Mouse (Mus musculus): ENCODE measurements around the gene Fbxo40.

Fbxo40 gene

GRCm38 (mm10) chr16:36946459-36947159 is 43.7 kb downstream of the Fbxo40 start:
- no peak for DNase-seq (ENCODE audit: low read depth)

- no peak for DNase-seq (ENCODE audit: low read depth)
Observed at GRCm38 (mm10) chr16:36944895-36945424, 45.3 kb downstream of the Fbxo40 start.

GRCm38 (mm10) chr16:36943591-36943990 is 46.7 kb downstream of the Fbxo40 start:
- DNase-seq (ENCODE audit: low read depth), result no peak

- DNase-seq (ENCODE audit: low read depth), result no peak
Observed at GRCm38 (mm10) chr16:36941895-36942294, 48.4 kb downstream of the Fbxo40 start.

- peak; percentile 31 for DNase-seq (ENCODE audit: low read depth)
Observed at GRCm38 (mm10) chr16:36941137-36941727, 49.0 kb downstream of the Fbxo40 start.

- no peak for DNase-seq (ENCODE audit: low read depth)
Observed at GRCm38 (mm10) chr16:36935814-36936213, 54.5 kb downstream of the Fbxo40 start.

GRCm38 (mm10) chr16:36934841-36935620 is 55.2 kb downstream of the Fbxo40 start, which contains the start of gene Hcls1:
TSS of gene Hcls1 (plus strand) at chr16:36934983.
- peak; percentile 61 for DNase-seq (ENCODE audit: low read depth)

GRCm38 (mm10) chr16:36934131-36934840 is 56.0 kb downstream of the Fbxo40 start:
- DNase-seq (ENCODE audit: low read depth), result no peak

GRCm38 (mm10) chr16:36932546-36932945 is 57.7 kb downstream of the Fbxo40 start:
- no peak for DNase-seq (ENCODE audit: low read depth)

GRCm38 (mm10) chr16:36931976-36932375 is 58.3 kb downstream of the Fbxo40 start:
- no peak for DNase-seq (ENCODE audit: low read depth)

- DNase-seq (ENCODE audit: low read depth), result no peak
Observed at GRCm38 (mm10) chr16:36931381-36931780, 58.9 kb downstream of the Fbxo40 start.

GRCm38 (mm10) chr16:36930231-36931136 is 59.8 kb downstream of the Fbxo40 start:
- DNase-seq (ENCODE audit: low read depth), result no peak

GRCm38 (mm10) chr16:36929216-36929615 is 61.1 kb downstream of the Fbxo40 start:
- no peak for DNase-seq (ENCODE audit: low read depth)

GRCm38 (mm10) chr16:36928106-36928500 is 62.2 kb downstream of the Fbxo40 start:
- DNase-seq (ENCODE audit: low read depth), result no peak

- DNase-seq (ENCODE audit: low read depth), result no peak
Observed at GRCm38 (mm10) chr16:36927495-36928105, 62.7 kb downstream of the Fbxo40 start.

GRCm38 (mm10) chr16:36926514-36927447 is 63.5 kb downstream of the Fbxo40 start:
- no peak for DNase-seq (ENCODE audit: low read depth)

- DNase-seq (ENCODE audit: low read depth), result no peak
Observed at GRCm38 (mm10) chr16:36925797-36926196, 64.5 kb downstream of the Fbxo40 start.

- DNase-seq (ENCODE audit: low read depth), result no peak
Observed at GRCm38 (mm10) chr16:36925351-36925750, 64.9 kb downstream of the Fbxo40 start.

- no peak for DNase-seq (ENCODE audit: low read depth)
Observed at GRCm38 (mm10) chr16:36924312-36924711, 66.0 kb downstream of the Fbxo40 start.

Measured in c-Kit-positive CD71-negative TER-119-negative erythroid progenitor cells, embryonic 14.5 days (primary cell).